Mouse (Mus musculus) embryonic stem cell, embryonic (primary cell): ENCODE measurements around the gene Tmem204.

Experiments used
- CTCF ChIA-PET, 4 experiments: fragments of 300-600 bp in 2 of 4; fragments of 350-600 bp in 2 of 4; sonication (Branson Sonifier 250); formaldehyde crosslinking; loops; one replicate each; lab custom pipeline; 2022; ENCODE audit warnings: inconsistent platforms in 2 of 4; lab: Charles Lee
- POLR2A ChIA-PET, 4 experiments: fragments of 300-600 bp in 2 of 4; fragments of 350-600 bp in 2 of 4; sonication (Branson Sonifier 250); formaldehyde crosslinking; loops; one replicate each; lab custom pipeline; 2022; ENCODE audit warnings: antibody characterized with exemption in 4 of 4, inconsistent platforms in 1 of 4; lab: Charles Lee

Tmem204 gene

GRCm38 (mm10) chr17:25109578-25109977 is 26.2 kb upstream of the Tmem204 start:
- POLR2A ChIA-PET: interaction anchor here in 2 of 4 experiments (0.6 to 1.3 kb wide), 4 partner anchors 17 to 223 kb away, joined by 3 read pairs; partner anchors contain the start of gene Spsb3 (in 1 of the 2)

DNA sequence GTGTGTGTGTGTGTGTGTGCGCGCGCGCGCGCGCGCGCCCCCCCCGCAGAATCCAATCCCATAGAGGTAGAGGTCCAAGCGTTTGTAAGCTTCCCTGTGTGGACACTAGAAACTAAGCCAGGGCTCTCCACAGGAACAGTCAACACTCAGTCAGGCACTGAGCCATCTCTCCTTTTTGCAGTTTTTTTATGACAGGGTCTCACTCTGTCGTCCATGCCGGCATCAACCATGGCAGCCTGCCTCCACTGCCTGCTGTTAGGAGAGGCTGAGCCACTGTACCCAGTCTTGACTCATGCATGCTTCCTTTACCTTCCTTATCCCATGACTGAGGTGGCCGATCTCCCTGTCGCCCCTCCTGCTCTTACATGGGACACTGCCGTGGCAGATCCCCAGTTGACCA is 24.4 kb upstream of the Tmem204 start:
- CTCF ChIA-PET: interaction anchor here in 2 of 4 experiments (0.7 to 1.1 kb wide), 2 partner anchors 9 to 27 kb away, joined by 3 read pairs; no protein-coding TSS in a partner anchor
- POLR2A ChIA-PET: interaction anchor here in 1 of 4 experiments (0.6 to 2.5 kb wide), 4 partner anchors 11 to 36 kb away, joined by 3 to 15 read pairs (median 3); no protein-coding TSS in a partner anchor

More at GRCm38 (mm10) chr17:25109578-25109977, 26.2 kb upstream of the Tmem204 start:
- CTCF ChIA-PET: interaction anchor here (0.5 to 1.1 kb wide), 8 partner anchors 9 to 364 kb away, joined by 3 to 6 read pairs (median 4); partner anchors contain the start of genes Cramp1l (in 1 of the 4) and Tmem204 (in 1 of the 4)

DNA sequence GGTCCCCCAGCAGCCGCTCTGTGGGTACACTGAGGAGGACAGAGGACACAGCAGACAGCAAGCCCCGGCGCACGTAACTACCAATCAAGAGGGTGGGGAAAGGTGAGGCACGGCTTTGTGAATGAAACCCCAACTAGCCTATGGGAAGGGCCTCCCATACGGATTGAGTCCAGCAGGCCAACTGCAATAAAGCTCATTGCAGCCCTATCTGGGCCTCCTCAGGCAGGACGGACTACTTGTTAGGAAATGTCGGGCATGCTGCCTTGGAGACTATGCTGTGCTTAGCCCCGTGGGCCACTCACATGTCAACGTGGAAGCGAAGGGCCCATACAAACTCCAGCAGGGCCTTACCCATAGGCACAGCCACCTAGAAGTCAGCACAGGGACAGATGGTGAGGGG is 17.9 kb upstream of the Tmem204 start:
- POLR2A ChIA-PET: interaction anchor here in 2 of 4 experiments (1.0 to 2.6 kb wide), 3 partner anchors 9 to 172 kb away, joined by 4 to 8 read pairs (median 4); no protein-coding TSS in a partner anchor
- CTCF ChIA-PET: interaction anchor here in 1 of 4 experiments (0.6 kb wide), 1 partner anchor 466 kb away, joined by 3 read pairs; no protein-coding TSS in a partner anchor

GRCm38 (mm10) chr17:25100052-25100451 is 16.7 kb upstream of the Tmem204 start:
- POLR2A ChIA-PET: interaction anchor here in 3 of 4 experiments (0.5 to 1.0 kb wide), 3 partner anchors 9 to 63 kb away, joined by 3 to 6 read pairs (median 3); no protein-coding TSS in a partner anchor

GRCm38 (mm10) chr17:25096221-25096620 is 12.8 kb upstream of the Tmem204 start:
- ChIA-PET POLR2A (interaction anchor here in 2 of 4 experiments (0.6 to 3.9 kb wide), 7 partner anchors 11 to 683 kb away, joined by 3 to 15 read pairs (median 3); no protein-coding TSS in a partner anchor), CTCF (no interaction called here)

More at GRCm38 (mm10) chr17:25100052-25100451, 16.7 kb upstream of the Tmem204 start:
- CTCF ChIA-PET: interaction anchor here in 1 of 4 experiments (1.4 kb wide), 1 partner anchor 10 kb away, joined by 6 read pairs; no protein-coding TSS in a partner anchor

DNA sequence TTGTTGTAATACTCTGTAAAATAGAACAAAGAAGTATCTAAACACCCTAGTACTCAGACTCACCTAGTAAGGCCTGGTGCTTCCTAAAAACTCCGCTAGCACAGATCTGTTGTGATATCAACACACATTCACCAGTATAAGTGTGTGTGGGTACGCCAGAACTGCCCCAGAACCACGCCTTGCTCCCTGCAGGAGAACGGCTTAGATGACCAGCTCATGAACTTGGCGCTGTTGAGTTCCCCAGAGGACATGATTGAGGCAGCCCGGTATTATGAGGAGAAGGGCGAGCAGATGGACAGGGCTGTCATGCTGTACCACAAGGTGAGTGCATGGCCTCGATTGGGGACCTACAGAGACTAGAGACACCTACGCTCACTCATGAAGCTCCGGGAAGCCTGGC is 7.1 kb upstream of the Tmem204 start:
- POLR2A ChIA-PET: interaction anchor here in 1 of 4 experiments (1.1 kb wide), 1 partner anchor 9 kb away, joined by 3 read pairs; no protein-coding TSS in a partner anchor
- CTCF ChIA-PET: no interaction called here

- ChIA-PET CTCF (no interaction called here), POLR2A (interaction anchor here in 1 of 4 experiments (1.1 kb wide), 1 partner anchor 87 kb away, joined by 3 read pairs; no protein-coding TSS in a partner anchor)
Observed at GRCm38 (mm10) chr17:25089158-25089557, 5.8 kb upstream of the Tmem204 start.

- ChIA-PET CTCF (no interaction called here), POLR2A (interaction anchor here in 1 of 4 experiments (0.6 kb wide), 1 partner anchor 187 kb away, joined by 3 read pairs; no protein-coding TSS in a partner anchor)
Observed at GRCm38 (mm10) chr17:25086724-25087123, 3.3 kb upstream of the Tmem204 start.

DNA sequence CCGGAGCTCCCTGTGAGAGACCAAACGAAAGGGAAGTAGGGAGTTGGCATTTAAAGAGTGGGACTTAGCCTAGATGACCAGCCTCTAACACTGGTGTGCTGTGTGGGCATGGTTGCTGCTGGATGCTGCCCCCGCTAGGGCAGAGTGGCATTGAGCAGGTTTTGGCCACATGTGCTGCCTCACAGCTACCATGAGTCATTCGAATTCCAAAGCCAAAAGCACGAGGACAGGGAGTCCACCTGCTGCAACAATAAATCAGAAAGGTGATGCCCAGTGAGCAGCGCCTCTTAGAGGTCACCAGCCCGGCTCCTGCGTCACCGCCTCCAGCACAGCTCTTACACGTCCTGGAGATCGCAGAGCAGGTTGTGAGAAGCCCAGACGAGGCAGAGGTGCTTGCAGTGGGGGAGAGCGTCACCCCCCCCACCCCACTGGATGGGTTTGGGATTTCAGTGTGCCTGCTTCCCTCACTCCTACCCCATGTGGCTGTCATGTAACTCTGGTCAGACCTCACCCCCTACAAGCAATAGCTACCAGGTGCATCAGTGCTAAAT is 1.5 kb upstream of the Tmem204 start:
- POLR2A ChIA-PET: interaction anchor here in 2 of 4 experiments (0.8 to 1.5 kb wide), 4 partner anchors 10 to 235 kb away, joined by 3 to 4 read pairs (median 3); partner anchors contain the start of genes Cramp1l (in 1 of the 2), Fahd1 (in 1 of the 2) and Ift140 (in 1 of the 2)

GRCm38 (mm10) chr17:25082887-25083286 is 504 bp downstream of the Tmem204 start:
- ChIA-PET CTCF (interaction anchor here in 3 of 4 experiments (0.5 to 1.6 kb wide), 12 partner anchors 17 to 973 kb away, joined by 3 to 4 read pairs (median 3); partner anchors contain the start of genes Cramp1l (in 1 of the 3) and Ift140 (in 1 of the 3)), POLR2A (interaction anchor here in 2 of 4 experiments (0.5 to 1.5 kb wide), 7 partner anchors 8 to 232 kb away, joined by 3 to 5 read pairs (median 3); partner anchors contain the start of gene Fahd1 (in 1 of the 2))

More for the DNA sequence above, 1.5 kb upstream of the Tmem204 start:
- CTCF ChIA-PET: interaction anchor here in 2 of 4 experiments (0.6 to 0.7 kb wide), 2 partner anchors 259 to 483 kb away, joined by 3 read pairs; no protein-coding TSS in a partner anchor

GRCm38 (mm10) chr17:25082081-25082847 is 1.1 kb downstream of the Tmem204 start:
- POLR2A ChIA-PET: interaction anchor here in 2 of 4 experiments (1.1 to 1.5 kb wide), 2 partner anchors 8 to 232 kb away, joined by 3 to 5 read pairs; partner anchors contain the start of gene Fahd1 (in 1 of the 2)
- CTCF ChIA-PET: interaction anchor here in 2 of 4 experiments (0.9 to 1.6 kb wide), 4 partner anchors 19 to 337 kb away, joined by 3 read pairs; no protein-coding TSS in a partner anchor

GRCm38 (mm10) chr17:25080960-25081381 is 2.4 kb downstream of the Tmem204 start:
- ChIA-PET POLR2A (no interaction called here), CTCF (no interaction called here)

- ChIA-PET POLR2A (interaction anchor here in 1 of 4 experiments (1.1 kb wide), 1 partner anchor 194 kb away, joined by 3 read pairs; the partner anchor contains the start of gene Ube2i), CTCF (no interaction called here)
Observed at GRCm38 (mm10) chr17:25080210-25080609, 3.2 kb downstream of the Tmem204 start.

DNA sequence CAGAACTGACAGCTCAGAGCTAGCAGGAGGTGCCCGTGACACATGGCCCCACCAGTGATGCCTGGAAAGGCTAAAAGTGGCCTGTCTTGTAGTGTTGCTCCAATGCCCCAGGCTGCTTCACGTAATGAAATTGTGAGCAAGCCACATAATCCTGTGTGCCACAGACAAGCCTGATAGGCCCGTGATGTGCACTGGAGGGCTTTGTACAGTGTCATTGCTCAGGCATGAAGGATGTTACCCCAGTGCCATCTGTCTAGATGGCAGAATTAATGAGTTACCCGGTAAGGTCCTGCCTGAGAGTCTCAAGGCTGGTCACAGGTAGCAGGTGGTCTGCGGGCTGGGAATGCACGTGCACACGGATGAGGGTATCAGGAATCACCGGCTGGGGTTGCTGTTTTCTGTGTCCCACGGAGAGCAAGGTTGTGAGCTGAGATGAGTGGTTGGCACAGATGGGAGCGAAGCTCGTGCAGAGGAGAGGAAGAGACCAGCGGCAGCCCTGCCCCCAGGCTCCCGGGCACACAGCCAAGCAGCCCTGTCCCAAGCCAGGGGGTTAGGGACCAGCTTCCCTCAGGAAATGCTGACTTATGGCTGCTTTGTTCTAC is 5.5 kb downstream of the Tmem204 start:
- POLR2A ChIA-PET: no interaction called here
- CTCF ChIA-PET: no interaction called here

- ChIA-PET POLR2A (interaction anchor here in 1 of 4 experiments (1.2 to 1.4 kb wide), 2 partner anchors 10 to 41 kb away, joined by 3 to 4 read pairs; no protein-coding TSS in a partner anchor), CTCF (interaction anchor here in 1 of 4 experiments (0.6 kb wide), 1 partner anchor 61 kb away, joined by 3 read pairs; the partner anchor contains the start of gene Ift140)
Observed at GRCm38 (mm10) chr17:25076906-25077305, 6.5 kb downstream of the Tmem204 start.

GRCm38 (mm10) chr17:25068690-25069089 is 14.7 kb downstream of the Tmem204 start:
- ChIA-PET CTCF (no interaction called here), POLR2A (no interaction called here)

DNA sequence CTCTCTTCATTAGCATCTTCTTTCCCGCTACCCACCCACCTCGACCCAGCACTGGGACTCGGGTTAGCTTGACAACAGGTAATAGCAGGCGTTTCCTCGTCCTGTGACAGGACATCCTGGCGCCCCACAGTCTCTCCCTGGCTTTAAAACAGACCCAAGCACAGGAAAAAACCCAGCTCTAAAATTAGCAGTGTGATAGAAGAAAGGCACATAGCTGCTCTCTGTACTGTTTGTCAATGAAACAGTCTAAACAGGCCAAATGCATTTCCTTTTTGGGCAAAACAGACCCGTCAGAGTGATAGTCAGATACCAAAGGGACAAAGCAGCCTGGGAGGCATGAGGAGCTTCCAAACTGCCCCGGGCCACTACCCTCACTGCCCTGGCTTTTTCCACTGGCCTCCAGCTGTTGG is 15.9 kb downstream of the Tmem204 start:
- ChIA-PET CTCF (interaction anchor here in 2 of 4 experiments (1.1 to 1.2 kb wide), 2 partner anchors 10 to 31 kb away, joined by 3 to 4 read pairs; no protein-coding TSS in a partner anchor), POLR2A (interaction anchor here in 2 of 4 experiments (0.6 to 1.0 kb wide), 2 partner anchors 9 to 181 kb away, joined by 3 read pairs; partner anchors contain the start of gene Spsb3 (in 1 of the 2))
